Mouse (Mus musculus) ES-E14 (cell line): ENCODE results near the gene Tnip1.

Source experiments
- CHD2 ChIP-seq: IDR thresholded peaks from 2 replicates; pipeline ENCODE4 v1.6.1; 2014; ENCODE audit warnings: mild to moderate bottlenecking, low read depth, low read length, inconsistent platforms
- MAFK ChIP-seq: IDR thresholded peaks from 2 replicates; pipeline ENCODE4 v1.6.1; 2014; ENCODE audit warnings: mild to moderate bottlenecking, low read depth, low read length, inconsistent platforms; ENCODE audit not compliant: insufficient read depth
- ZC3H11A ChIP-seq: IDR thresholded peaks from 2 replicates; pipeline ENCODE4 v1.6.1; 2012; ENCODE audit warnings: low read depth, mild to moderate bottlenecking, inconsistent platforms, low read length, borderline replicate concordance

GRCm38 (mm10) chr11:54892091-54892490 is 70.6 kb downstream of the Tnip1 start:
- TF ChIP-seq ZC3H11A, result no peak
- TF ChIP-seq CHD2, result no peak
- no peak for TF ChIP-seq MAFK
